Comparison of ENCODE assay signal across 35 mouse cellular contexts in the genomic region with DNA sequence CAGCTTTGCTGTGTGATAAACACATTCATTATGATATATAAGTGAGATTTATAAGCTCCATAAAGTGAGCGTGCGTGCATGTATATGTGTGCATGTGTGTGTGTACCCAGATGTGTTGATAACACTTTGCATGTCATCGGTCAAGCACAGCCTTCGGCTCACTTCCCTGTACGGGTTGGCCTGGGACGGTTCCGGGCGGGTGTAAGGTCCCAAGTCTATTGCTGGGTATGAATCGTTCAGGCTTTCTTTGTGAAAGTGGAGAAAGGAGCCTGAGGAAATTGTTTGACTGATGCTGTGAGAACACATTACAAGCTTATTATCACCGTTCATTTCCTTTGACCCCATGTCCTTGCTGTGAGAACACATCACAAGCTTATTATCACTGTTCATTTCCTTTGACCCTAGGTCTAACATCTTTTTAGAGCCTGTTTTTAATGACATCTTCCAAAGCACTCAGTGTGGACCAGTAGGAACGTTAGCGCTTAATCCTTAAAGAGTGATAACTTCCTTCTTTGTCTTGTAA. TPM values are rescaled to one million over a fixed set of nuclear protein-coding genes. Genes with fewer than 3 reads are reported as not detected.
DNase-seq lines count a peak whose midpoint lies in the region; ATAC-seq and TF ChIP-seq lines count a peak whose summit lies in the region.
"Had no signal": no experiment of that assay in that cellular context is flagged by ENCODE, and none has a peak within 500 bp of the region (broad histone marks: within the 10 kb centered on the region; RNA-seq: fewer than 3 reads in every experiment).

No protein-coding gene starts in this region.

- WGBS in heart, embryonic 13.5 days: 65% methylated on average over 12 of the region's 12 CpGs
- 45% methylated on average over 12 of the region's 12 CpGs for whole genome bisulfite sequencing in heart, adult 2 months
- 72% methylated on average over 12 of the region's 12 CpGs for WGBS in liver, embryonic 13.5 days (ENCODE audit: insufficient replicate concordance)
- WGBS in neural tube, embryonic 12.5 days: 67% methylated on average over 12 of the region's 12 CpGs
- WGBS in neural tube, embryonic 15.5 days: 56% methylated on average over 12 of the region's 12 CpGs

- peaks cover 12% of the 10 kb centered on the region for H3K27me3 ChIP-seq in heart, embryonic 13.5 days (replicated peaks)
- H3K27me3 ChIP-seq in heart, adult 2 months (ENCODE audit: control insufficient read depth, insufficient read depth, low read length): no peaks in the 10 kb centered on the region
- H3K27me3 ChIP-seq in liver, embryonic 13.5 days: no peaks in the 10 kb centered on the region
- H3K27me3 ChIP-seq in neural tube, embryonic 12.5 days (replicated peaks): no peaks in the 10 kb centered on the region
- H3K27me3 ChIP-seq in neural tube, embryonic 15.5 days (replicated peaks): no peaks in the 10 kb centered on the region
- H3K27me3 ChIP-seq: embryonic facial prominence, embryonic 12.5 days; heart, embryonic 15.5 days; limb, embryonic 15.5 days; stomach, embryonic 15.5 days had no signal

- no peaks in the 10 kb centered on the region for H3K79me2 ChIP-seq in heart, adult 2 months (replicated peaks; ENCODE audit: control insufficient read depth, insufficient read depth, low read length)

- peaks cover 32% of the 10 kb centered on the region for H3K4me1 ChIP-seq in heart, embryonic 13.5 days
- no peaks in the 10 kb centered on the region for H3K4me1 ChIP-seq in heart, adult 2 months (ENCODE audit: control insufficient read depth, insufficient read depth, low read length)
- peaks cover 10% of the 10 kb centered on the region; the same call in 1 of the 2 replicates for H3K4me1 ChIP-seq in liver, embryonic 13.5 days (replicated peaks)
- no peaks in the 10 kb centered on the region for H3K4me1 ChIP-seq in neural tube, embryonic 12.5 days
- H3K4me1 ChIP-seq in neural tube, embryonic 15.5 days: no peaks in the 10 kb centered on the region
- H3K4me1 ChIP-seq: limb, embryonic 15.5 days; stomach, embryonic 15.5 days had no signal

- no peak for DNase-seq in heart, adult 2 months
- DNase-seq in liver, embryonic 13.5 days: no peak
- no peak for DNase-seq in liver
- DNase-seq in cerebellum, adult 9-10 months: no peak
- DNase-seq: adrenal gland, adult 8-10 months; cerebellum, adult 18-20 months; cerebellum, postnatal 25 days; gastrocnemius, postnatal 14 days; heart, adult 18-20 months; left cerebral cortex, postnatal 4 days; midbrain, embryonic 14.5 days; retina, postnatal 1 day; thymus, adult 2 months; thymus, postnatal 4 days had no signal

- 0 out of 2 replicates have a peak overlapping the region, but pooled peaks have one; percentile 3 for H3K27ac ChIP-seq in heart, embryonic 13.5 days (replicated peaks)
- no peak overlapping the region for H3K27ac ChIP-seq in heart, adult 2 months
- no peak overlapping the region for H3K27ac ChIP-seq in liver, embryonic 13.5 days
- H3K27ac ChIP-seq in neural tube, embryonic 12.5 days: no peak overlapping the region
- no peak overlapping the region for H3K27ac ChIP-seq in neural tube, embryonic 15.5 days (replicated peaks)
- H3K27ac ChIP-seq: embryonic facial prominence, embryonic 12.5 days; heart, embryonic 15.5 days; hindbrain, postnatal 0 days; kidney, postnatal 0 days; limb, embryonic 15.5 days; stomach, embryonic 15.5 days had no signal

- H3K9me3 ChIP-seq in heart, embryonic 13.5 days: no peaks in the 10 kb centered on the region
- H3K9me3 ChIP-seq in liver, embryonic 13.5 days (replicated peaks): no peaks in the 10 kb centered on the region
- no peaks in the 10 kb centered on the region for H3K9me3 ChIP-seq in neural tube, embryonic 12.5 days
- H3K9me3 ChIP-seq in neural tube, embryonic 15.5 days (replicated peaks): no peaks in the 10 kb centered on the region
- H3K9me3 ChIP-seq: embryonic facial prominence, embryonic 12.5 days; heart, embryonic 15.5 days; limb, embryonic 15.5 days; stomach, embryonic 15.5 days had no signal

- no peaks in the 10 kb centered on the region for H3K36me3 ChIP-seq in heart, embryonic 13.5 days
- no peaks in the 10 kb centered on the region for H3K36me3 ChIP-seq in heart, adult 2 months (ENCODE audit: control insufficient read depth, insufficient read depth, low read length)
- no peaks in the 10 kb centered on the region for H3K36me3 ChIP-seq in liver, embryonic 13.5 days
- no peaks in the 10 kb centered on the region for H3K36me3 ChIP-seq in neural tube, embryonic 12.5 days
- no peaks in the 10 kb centered on the region for H3K36me3 ChIP-seq in neural tube, embryonic 15.5 days
- H3K36me3 ChIP-seq: embryonic facial prominence, embryonic 12.5 days; heart, embryonic 15.5 days; limb, embryonic 15.5 days; stomach, embryonic 15.5 days had no signal

- TF ChIP-seq POLR2A in heart, adult 2 months (IDR thresholded peaks at IDR 0.05; ENCODE audit: insufficient read depth, low read depth, low read length): no peak

- no peak for TF ChIP-seq EP300 in heart, adult 2 months (IDR thresholded peaks at IDR 0.05; ENCODE audit: insufficient read depth, low read depth, low read length)

- intact Hi-C loops in heart, adult 2 months (cut with DNase I): no loop called here

- ATAC-seq in heart, embryonic 13.5 days (ENCODE audit: extremely low read depth, insufficient number of reproducible peaks, low FRiP score, low TSS enrichment): no peak
- ATAC-seq in liver, embryonic 13.5 days (ENCODE audit: low read depth): 0 out of 2 replicates have a peak, but pooled peaks have one; percentile 7
- 0 out of 2 replicates have a peak, but pooled peaks have one; percentile 44 for ATAC-seq in neural tube, embryonic 12.5 days (ENCODE audit: low FRiP score, low read depth)
- ATAC-seq in neural tube, embryonic 15.5 days (ENCODE audit: low FRiP score): no peak
- ATAC-seq: activated CD4-positive, CD25-positive, alpha-beta regulatory T cell, adult 4 months; forebrain, embryonic 16.5 days; hindbrain, postnatal 0 days had no signal

- H3K9ac ChIP-seq in heart, embryonic 13.5 days: no peak overlapping the region
- H3K9ac ChIP-seq in heart, adult 2 months (ENCODE audit: low read depth, low read length): no peak overlapping the region
- H3K9ac ChIP-seq in liver, embryonic 13.5 days: no peak overlapping the region
- H3K9ac ChIP-seq in neural tube, embryonic 12.5 days: no peak overlapping the region
- no peak overlapping the region for H3K9ac ChIP-seq in neural tube, embryonic 15.5 days (replicated peaks)
- H3K9ac ChIP-seq: embryonic facial prominence, embryonic 12.5 days; heart, embryonic 15.5 days; limb, embryonic 15.5 days; stomach, embryonic 15.5 days had no signal

- H3K4me3 ChIP-seq in heart, embryonic 13.5 days: no peak overlapping the region
- H3K4me3 ChIP-seq in heart, adult 2 months: no peak overlapping the region
- no peak overlapping the region for H3K4me3 ChIP-seq in liver, embryonic 13.5 days (replicated peaks)
- H3K4me3 ChIP-seq in neural tube, embryonic 12.5 days: no peak overlapping the region
- no peak overlapping the region for H3K4me3 ChIP-seq in neural tube, embryonic 15.5 days (replicated peaks)
- H3K4me3 ChIP-seq: embryonic facial prominence, embryonic 12.5 days; heart, embryonic 15.5 days; limb, embryonic 15.5 days; stomach, embryonic 15.5 days had no signal

- TF ChIP-seq CTCF in heart, adult 2 months (IDR thresholded peaks at IDR 0.05): no peak

- H3K4me2 ChIP-seq in heart, embryonic 13.5 days: no peak overlapping the region
- H3K4me2 ChIP-seq in liver, embryonic 13.5 days: no peak overlapping the region
- H3K4me2 ChIP-seq in neural tube, embryonic 12.5 days (replicated peaks): no peak overlapping the region
- no peak overlapping the region for H3K4me2 ChIP-seq in neural tube, embryonic 15.5 days
- H3K4me2 ChIP-seq: embryonic facial prominence, embryonic 12.5 days; heart, embryonic 15.5 days; limb, embryonic 15.5 days; stomach, embryonic 15.5 days had no signal

RNA-seq across cellular contexts. Expression of gene P2ry14, which starts 14.4 kb away (rescaled TPM):
- 1.7 and 2.3 TPM in 2 replicates for polyA plus RNA-seq in heart, embryonic 13.5 days (2015; fragmentation: Nextera tagmentation; extraction: Ambion mirVana)
- 1 to 10 TPM; 4.3 to 4.4 TPM for total RNA-seq in heart, adult 2 months (2021)
- 3.4 and 6.7 TPM in 2 replicates for polyA plus RNA-seq in heart, adult 2 months (2012; rRNA removed)
- polyA plus RNA-seq in liver, embryonic 13.5 days (2015; fragmentation: Nextera tagmentation; extraction: Ambion mirVana): 2.8 and 5.0 TPM in 2 replicates
- polyA plus RNA-seq in neural tube, embryonic 12.5 days (2016; fragmentation: Nextera tagmentation; extraction: Ambion mirVana): 2.4 and 3.4 TPM in 2 replicates
- 4.9 and 5.0 TPM in 2 replicates for polyA plus RNA-seq in neural tube, embryonic 15.5 days (2015; fragmentation: Nextera tagmentation; extraction: Ambion mirVana)
- polyA plus RNA-seq: C2C12 had no signal

RNA-seq across cellular contexts. Expression of gene Gpr171, which starts 37.4 kb away (rescaled TPM):
- polyA plus RNA-seq in heart, embryonic 13.5 days (2015; fragmentation: Nextera tagmentation; extraction: Ambion mirVana): 0.66 and 0.68 TPM in 2 replicates
- under 1 TPM; 0.23 to 0.30 TPM for total RNA-seq in heart, adult 2 months (2021)
- polyA plus RNA-seq in heart, adult 2 months (2012; rRNA removed): 0.12 and 0.31 TPM in 2 replicates
- 1.3 and 1.5 TPM in 2 replicates for polyA plus RNA-seq in liver, embryonic 13.5 days (2015; fragmentation: Nextera tagmentation; extraction: Ambion mirVana)
- polyA plus RNA-seq in neural tube, embryonic 12.5 days (2016; fragmentation: Nextera tagmentation; extraction: Ambion mirVana): 0.92 and 0.96 TPM in 2 replicates
- polyA plus RNA-seq in neural tube, embryonic 15.5 days (2015; fragmentation: Nextera tagmentation; extraction: Ambion mirVana): 1.6 and 4.4 TPM in 2 replicates
- total RNA-seq: gastrocnemius, postnatal 14 days; hindbrain, postnatal 0 days; layer of hippocampus, adult 18-20 months; layer of hippocampus, postnatal 14 days; left cerebral cortex, adult 8-10 months; left cerebral cortex, postnatal 4 days; MEL had no signal
- polyA plus RNA-seq: C2C12 had no signal

RNA-seq across cellular contexts. Expression of gene Gpr87, which starts 55.9 kb away (rescaled TPM):
- not detected in 2 replicates for polyA plus RNA-seq in heart, embryonic 13.5 days (2015; fragmentation: Nextera tagmentation; extraction: Ambion mirVana)
- not detected for total RNA-seq in heart, adult 2 months (2021)
- not detected in 2 replicates for polyA plus RNA-seq in heart, adult 2 months (2012; rRNA removed)
- polyA plus RNA-seq in liver, embryonic 13.5 days (2015; fragmentation: Nextera tagmentation; extraction: Ambion mirVana): not detected in 2 replicates
- 0.24 TPM in 1 of 2 replicates, not detected in the other for polyA plus RNA-seq in neural tube, embryonic 12.5 days (2016; fragmentation: Nextera tagmentation; extraction: Ambion mirVana)
- polyA plus RNA-seq in neural tube, embryonic 15.5 days (2015; fragmentation: Nextera tagmentation; extraction: Ambion mirVana): 0.13 and 0.77 TPM in 2 replicates
- total RNA-seq: adrenal gland, adult 8-10 months; gastrocnemius, postnatal 14 days; heart, adult 18-20 months; hindbrain, postnatal 0 days; layer of hippocampus, adult 18-20 months; layer of hippocampus, postnatal 14 days; left cerebral cortex, adult 8-10 months; left cerebral cortex, postnatal 4 days; megakaryocyte-erythroid progenitor cell, adult 5-6 weeks; MEL had no signal
- polyA plus RNA-seq: activated CD4-positive, CD25-positive, alpha-beta regulatory T cell, adult 4 months; C2C12; forebrain, embryonic 16.5 days; hindbrain, embryonic 11.5 days; intestine, embryonic 16.5 days; neural tube, embryonic 11.5 days; spleen, adult 2 months had no signal

Comparison
In these comparisons a context has a peak if more than half of its experiments do, and no peak if none do; other contexts are left out.
1. ATAC-seq: peak in liver, embryonic 13.5 days (single experiment) and neural tube, embryonic 12.5 days (single experiment); none in heart, embryonic 13.5 days (single experiment) and neural tube, embryonic 15.5 days (single experiment).